Mouse (Mus musculus): Measurements from ENCODE around the gene Thsd4. TPM values are rescaled to one million over a fixed set of nuclear protein-coding genes. Genes with fewer than 3 reads are reported as not detected.

Thsd4 gene
- polyA plus RNA-seq, 1 experiment from 2014 or later: 20.2 TPM

DNA sequence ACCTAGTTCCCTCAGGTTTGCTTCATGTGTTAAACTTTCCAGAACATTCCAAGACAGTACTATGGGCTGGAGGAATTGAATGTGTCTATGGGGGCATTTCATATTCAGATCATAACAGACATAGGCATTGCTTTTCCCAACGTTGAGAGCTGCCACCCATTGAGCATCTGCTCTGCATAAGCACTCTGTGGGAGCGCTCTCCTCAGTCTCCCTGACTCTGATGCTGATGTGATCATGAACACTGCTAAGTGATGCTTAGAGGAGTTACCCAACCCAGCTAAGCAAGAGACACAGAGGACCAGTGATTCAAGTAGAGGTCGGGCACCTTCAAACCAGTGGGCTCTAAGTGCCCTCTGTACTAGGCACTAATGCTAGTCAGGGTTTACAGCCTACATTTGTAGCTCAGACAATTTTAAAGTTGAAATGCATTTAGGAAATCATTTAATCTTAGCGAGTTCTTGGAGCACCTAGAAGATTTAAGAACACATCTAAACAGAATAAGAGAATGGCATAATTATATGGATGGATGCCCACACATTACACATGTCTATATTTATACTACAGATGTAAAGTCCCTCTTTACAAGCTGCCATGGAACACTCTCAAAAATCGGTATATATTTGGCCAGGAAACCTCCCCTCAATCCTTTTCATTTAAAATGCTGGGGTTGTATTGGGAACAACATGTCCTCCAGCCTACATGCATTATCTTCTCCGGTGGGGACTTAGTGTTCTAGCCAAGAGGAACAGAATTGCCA lies 392.4 kb downstream of the Thsd4 start:
- WGBS: 78% methylated on average over 6 of the region's 6 CpGs
- Histone ChIP-seq H3K4me1 (ENCODE audit: control insufficient read depth, insufficient read depth, low read length) (no peaks in the 10 kb centered on the region), H3K9me3 (ENCODE audit: control insufficient read depth, low read length) (no peaks in the 10 kb centered on the region), H3K27me3 (replicated peaks; ENCODE audit: control insufficient read depth, insufficient read depth, low read length) (no peaks in the 10 kb centered on the region), H3K27ac (ENCODE audit: low read length) (no peak overlapping the region), H3K9ac (ENCODE audit: low read depth, low read length) (no peak overlapping the region), H3K36me3 (ENCODE audit: control insufficient read depth, insufficient read depth, low read length) (no peaks in the 10 kb centered on the region), H3K4me3 (ENCODE audit: low read length) (no peak overlapping the region), H3K4me2 (ENCODE audit: low read depth, low read length) (no peak overlapping the region)
- ATAC-seq: no peak

GRCm38 (mm10) chr9:60126961-60127360 lies 394.9 kb downstream of the Thsd4 start:
- H3K9me3 ChIP-seq (ENCODE audit: control insufficient read depth, low read length): no peaks in the 10 kb centered on the region
- H3K36me3 ChIP-seq (ENCODE audit: control insufficient read depth, insufficient read depth, low read length): no peaks in the 10 kb centered on the region
- 57% methylated on average over 5 of the region's 5 CpGs for WGBS
- ATAC-seq: no peak
- no peak overlapping the region for H3K9ac ChIP-seq (ENCODE audit: low read depth, low read length)
- no peaks in the 10 kb centered on the region for H3K27me3 ChIP-seq (replicated peaks; ENCODE audit: control insufficient read depth, insufficient read depth, low read length)
- H3K4me1 ChIP-seq (ENCODE audit: control insufficient read depth, insufficient read depth, low read length): no peaks in the 10 kb centered on the region
- no peak overlapping the region for H3K4me2 ChIP-seq (ENCODE audit: low read depth, low read length)
- no peak overlapping the region for H3K27ac ChIP-seq (ENCODE audit: low read length)
- H3K4me3 ChIP-seq (ENCODE audit: low read length): no peak overlapping the region

DNA sequence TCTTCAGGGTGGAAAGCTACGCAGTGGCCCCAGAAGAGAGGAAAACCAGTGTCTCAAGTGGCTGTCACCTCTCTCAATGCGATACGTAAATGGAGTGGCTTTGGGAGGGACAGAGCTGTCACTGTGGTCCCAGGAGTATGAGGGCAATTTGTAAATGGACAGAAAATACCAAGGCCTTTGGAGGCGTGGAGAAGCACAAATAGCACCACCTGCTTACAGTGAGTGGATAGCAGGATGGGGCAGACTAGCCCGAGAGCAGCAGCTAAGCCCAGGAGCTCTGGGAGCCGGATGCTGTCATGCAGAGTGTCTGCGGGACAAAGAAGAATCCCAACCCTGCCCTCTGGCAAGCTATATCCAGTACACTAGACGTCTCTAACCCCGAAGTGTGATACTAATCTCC lies 397.7 kb downstream of the Thsd4 start:
- Histone ChIP-seq H3K4me1 (ENCODE audit: control insufficient read depth, insufficient read depth, low read length) (peaks cover 6% of the 10 kb centered on the region), H3K9ac (ENCODE audit: low read depth, low read length) (no peak overlapping the region), H3K4me3 (ENCODE audit: low read length) (no peak overlapping the region), H3K27ac (ENCODE audit: low read length) (no peak overlapping the region), H3K9me3 (ENCODE audit: control insufficient read depth, low read length) (no peaks in the 10 kb centered on the region), H3K4me2 (ENCODE audit: low read depth, low read length) (no peak overlapping the region), H3K27me3 (replicated peaks; ENCODE audit: control insufficient read depth, insufficient read depth, low read length) (no peaks in the 10 kb centered on the region), H3K36me3 (ENCODE audit: control insufficient read depth, insufficient read depth, low read length) (no peaks in the 10 kb centered on the region)
- WGBS: 79% methylated on average over 9 of the region's 9 CpGs
- no peak for ATAC-seq

- ATAC-seq: no peak
- Histone ChIP-seq H3K4me3 (ENCODE audit: low read length) (no peak overlapping the region), H3K9me3 (ENCODE audit: control insufficient read depth, low read length) (no peaks in the 10 kb centered on the region), H3K27me3 (replicated peaks; ENCODE audit: control insufficient read depth, insufficient read depth, low read length) (no peaks in the 10 kb centered on the region), H3K4me2 (ENCODE audit: low read depth, low read length) (no peak overlapping the region), H3K9ac (ENCODE audit: low read depth, low read length) (no peak overlapping the region), H3K36me3 (ENCODE audit: control insufficient read depth, insufficient read depth, low read length) (no peaks in the 10 kb centered on the region), H3K4me1 (ENCODE audit: control insufficient read depth, insufficient read depth, low read length) (peaks cover 6% of the 10 kb centered on the region), H3K27ac (ENCODE audit: low read length) (no peak overlapping the region)
- WGBS: 81% methylated on average over 1 of the region's 1 CpGs
Observed at GRCm38 (mm10) chr9:60123066-60123465, 398.8 kb downstream of the Thsd4 start.

DNA sequence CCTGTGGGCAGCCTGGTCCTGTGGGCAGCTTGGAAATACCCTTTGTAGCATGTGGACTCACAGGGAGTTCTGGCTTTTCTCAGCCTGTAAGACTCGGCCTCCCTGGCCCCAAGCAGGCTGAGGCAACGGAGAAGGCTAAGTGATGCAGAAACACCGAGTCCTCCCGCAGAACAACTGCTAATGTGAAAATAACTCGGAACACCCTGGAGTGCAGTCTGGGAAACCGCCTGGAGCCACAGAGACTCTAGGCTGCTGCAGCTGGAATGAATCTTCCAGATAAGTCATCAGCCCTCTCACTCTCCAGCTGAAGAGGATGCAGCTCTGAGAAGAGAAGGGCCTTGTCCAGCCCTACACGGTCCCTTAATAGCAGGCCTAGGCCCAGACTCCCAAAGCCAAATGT lies 402.0 kb downstream of the Thsd4 start:
- H3K4me2 ChIP-seq (ENCODE audit: low read depth, low read length): no peak overlapping the region
- no peak overlapping the region for H3K9ac ChIP-seq (ENCODE audit: low read depth, low read length)
- H3K9me3 ChIP-seq (ENCODE audit: control insufficient read depth, low read length): no peaks in the 10 kb centered on the region
- H3K4me1 ChIP-seq (ENCODE audit: control insufficient read depth, insufficient read depth, low read length): peaks cover 6% of the 10 kb centered on the region
- H3K36me3 ChIP-seq (ENCODE audit: control insufficient read depth, insufficient read depth, low read length): no peaks in the 10 kb centered on the region
- peak overlapping the region; percentile 30; the same call in 1 of the 2 replicates for H3K27ac ChIP-seq (ENCODE audit: low read length)
- no peaks in the 10 kb centered on the region for H3K27me3 ChIP-seq (replicated peaks; ENCODE audit: control insufficient read depth, insufficient read depth, low read length)
- no peak overlapping the region for H3K4me3 ChIP-seq (ENCODE audit: low read length)
- ATAC-seq: no peak
- WGBS: 42% methylated on average over 7 of the region's 7 CpGs

GRCm38 (mm10) chr9:60117831-60118230 lies 404.0 kb downstream of the Thsd4 start:
- Histone ChIP-seq H3K36me3 (ENCODE audit: control insufficient read depth, insufficient read depth, low read length) (no peaks in the 10 kb centered on the region), H3K4me1 (ENCODE audit: control insufficient read depth, insufficient read depth, low read length) (peaks cover 6% of the 10 kb centered on the region), H3K4me2 (ENCODE audit: low read depth, low read length) (no peak overlapping the region), H3K9me3 (ENCODE audit: control insufficient read depth, low read length) (no peaks in the 10 kb centered on the region), H3K27ac (ENCODE audit: low read length) (no peak overlapping the region), H3K9ac (ENCODE audit: low read depth, low read length) (no peak overlapping the region), H3K4me3 (ENCODE audit: low read length) (no peak overlapping the region), H3K27me3 (replicated peaks; ENCODE audit: control insufficient read depth, insufficient read depth, low read length) (no peaks in the 10 kb centered on the region)
- WGBS: 80% methylated on average over 7 of the region's 7 CpGs
- no peak for ATAC-seq

DNA sequence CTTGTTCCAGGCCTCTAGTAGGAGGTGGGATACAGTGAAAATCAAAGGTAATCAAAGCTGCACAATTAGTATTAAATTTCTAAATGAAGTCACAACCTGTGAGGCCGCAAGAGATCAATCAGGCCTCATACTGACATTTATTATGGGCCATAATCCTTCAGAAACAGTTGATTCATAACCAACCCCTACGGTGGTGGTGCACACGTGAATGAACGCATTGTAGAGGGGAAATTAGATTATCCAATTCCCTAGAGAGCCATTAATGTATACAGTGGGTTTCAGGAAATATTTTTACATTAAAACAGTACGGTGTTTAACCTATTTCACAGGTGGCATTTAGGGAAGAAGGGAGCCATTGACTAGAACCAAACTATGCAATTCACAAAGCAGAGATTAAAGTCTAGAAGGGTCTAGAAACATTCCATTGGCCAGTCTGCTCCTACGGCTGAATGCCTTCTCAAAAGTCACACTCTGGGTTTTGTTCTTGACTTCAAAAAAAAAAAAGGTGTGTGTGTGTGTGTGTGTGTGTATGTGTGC lies 406.1 kb downstream of the Thsd4 start:
- Histone ChIP-seq H3K4me2 (ENCODE audit: low read depth, low read length) (no peak overlapping the region), H3K27me3 (replicated peaks; ENCODE audit: control insufficient read depth, insufficient read depth, low read length) (no peaks in the 10 kb centered on the region), H3K4me1 (ENCODE audit: control insufficient read depth, insufficient read depth, low read length) (peaks cover 6% of the 10 kb centered on the region), H3K9me3 (ENCODE audit: control insufficient read depth, low read length) (no peaks in the 10 kb centered on the region), H3K27ac (ENCODE audit: low read length) (no peak overlapping the region), H3K9ac (ENCODE audit: low read depth, low read length) (no peak overlapping the region), H3K36me3 (ENCODE audit: control insufficient read depth, insufficient read depth, low read length) (no peaks in the 10 kb centered on the region), H3K4me3 (ENCODE audit: low read length) (no peak overlapping the region)
- ATAC-seq: no peak
- WGBS: 50% methylated on average over 6 of the region's 6 CpGs

DNA sequence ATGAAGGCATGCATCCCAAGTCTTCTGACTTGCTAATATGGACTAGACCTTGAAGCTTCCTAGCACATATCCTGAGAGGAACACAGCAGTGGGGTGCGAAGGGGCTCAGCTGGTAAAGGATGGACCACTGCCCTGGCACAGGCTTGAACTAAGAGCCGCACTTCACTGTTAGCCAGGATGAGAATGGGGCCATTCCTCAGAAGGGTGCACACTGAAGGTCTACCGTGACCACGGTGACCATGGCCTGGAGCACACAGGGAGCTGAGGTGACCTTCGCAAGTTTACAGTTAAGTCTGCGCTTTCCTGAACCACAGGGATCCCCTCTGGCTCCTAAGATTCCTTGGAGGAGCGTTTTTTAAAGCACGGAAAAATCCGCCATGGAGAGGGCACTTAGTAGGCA lies 406.5 kb downstream of the Thsd4 start:
- Histone ChIP-seq H3K9ac (ENCODE audit: low read depth, low read length) (no peak overlapping the region), H3K4me1 (ENCODE audit: control insufficient read depth, insufficient read depth, low read length) (peaks cover 6% of the 10 kb centered on the region), H3K4me3 (ENCODE audit: low read length) (no peak overlapping the region), H3K36me3 (ENCODE audit: control insufficient read depth, insufficient read depth, low read length) (no peaks in the 10 kb centered on the region), H3K27ac (ENCODE audit: low read length) (no peak overlapping the region), H3K4me2 (ENCODE audit: low read depth, low read length) (no peak overlapping the region), H3K9me3 (ENCODE audit: control insufficient read depth, low read length) (no peaks in the 10 kb centered on the region), H3K27me3 (replicated peaks; ENCODE audit: control insufficient read depth, insufficient read depth, low read length) (no peaks in the 10 kb centered on the region)
- ATAC-seq: no peak
- WGBS: 94% methylated on average over 9 of the region's 9 CpGs

DNA sequence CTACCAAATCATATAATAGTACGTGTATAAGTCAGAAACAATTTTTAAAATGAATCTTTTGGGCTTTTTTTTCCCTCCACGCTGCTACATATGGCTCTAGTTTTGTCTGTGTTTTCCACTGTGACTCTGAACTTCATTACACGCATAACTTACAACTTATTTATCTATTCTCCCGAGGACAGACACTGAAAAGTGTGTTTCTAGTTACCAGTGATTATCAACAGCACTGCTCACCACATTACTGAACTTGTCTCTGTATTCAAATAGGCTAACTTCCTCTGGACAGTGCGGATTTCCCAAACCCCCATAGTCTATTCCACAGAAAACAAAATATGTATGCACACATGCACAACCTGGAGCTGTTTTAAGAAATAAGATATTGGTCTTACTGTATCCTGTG lies 411.6 kb downstream of the Thsd4 start:
- ATAC-seq: no peak
- H3K27ac ChIP-seq (ENCODE audit: low read length): no peak overlapping the region
- H3K4me2 ChIP-seq (ENCODE audit: low read depth, low read length): no peak overlapping the region
- 82% methylated on average over 5 of the region's 5 CpGs for WGBS
- H3K4me1 ChIP-seq (ENCODE audit: control insufficient read depth, insufficient read depth, low read length): no peaks in the 10 kb centered on the region
- no peak overlapping the region for H3K4me3 ChIP-seq (ENCODE audit: low read length)
- no peaks in the 10 kb centered on the region for H3K36me3 ChIP-seq (ENCODE audit: control insufficient read depth, insufficient read depth, low read length)
- no peak overlapping the region for H3K9ac ChIP-seq (ENCODE audit: low read depth, low read length)
- no peaks in the 10 kb centered on the region for H3K9me3 ChIP-seq (ENCODE audit: control insufficient read depth, low read length)
- no peaks in the 10 kb centered on the region for H3K27me3 ChIP-seq (replicated peaks; ENCODE audit: control insufficient read depth, insufficient read depth, low read length)

- WGBS: 77% methylated on average over 6 of the region's 6 CpGs
- H3K27ac ChIP-seq (ENCODE audit: low read length): no peak overlapping the region
- no peaks in the 10 kb centered on the region for H3K27me3 ChIP-seq (replicated peaks; ENCODE audit: control insufficient read depth, insufficient read depth, low read length)
- ATAC-seq: no peak
- no peak overlapping the region for H3K9ac ChIP-seq (ENCODE audit: low read depth, low read length)
- H3K9me3 ChIP-seq (ENCODE audit: control insufficient read depth, low read length): no peaks in the 10 kb centered on the region
- H3K4me1 ChIP-seq (ENCODE audit: control insufficient read depth, insufficient read depth, low read length): no peaks in the 10 kb centered on the region
- no peak overlapping the region for H3K4me2 ChIP-seq (ENCODE audit: low read depth, low read length)
- no peaks in the 10 kb centered on the region for H3K36me3 ChIP-seq (ENCODE audit: control insufficient read depth, insufficient read depth, low read length)
- no peak overlapping the region for H3K4me3 ChIP-seq (ENCODE audit: low read length)
Observed at GRCm38 (mm10) chr9:60106683-60107082, 415.2 kb downstream of the Thsd4 start.
